Mouse (Mus musculus): ENCODE data around the gene Gzf1.
A peak's percentile ranks its signal among the peaks of the same experiment; 100 is the strongest.

Gene Gzf1

DNA sequence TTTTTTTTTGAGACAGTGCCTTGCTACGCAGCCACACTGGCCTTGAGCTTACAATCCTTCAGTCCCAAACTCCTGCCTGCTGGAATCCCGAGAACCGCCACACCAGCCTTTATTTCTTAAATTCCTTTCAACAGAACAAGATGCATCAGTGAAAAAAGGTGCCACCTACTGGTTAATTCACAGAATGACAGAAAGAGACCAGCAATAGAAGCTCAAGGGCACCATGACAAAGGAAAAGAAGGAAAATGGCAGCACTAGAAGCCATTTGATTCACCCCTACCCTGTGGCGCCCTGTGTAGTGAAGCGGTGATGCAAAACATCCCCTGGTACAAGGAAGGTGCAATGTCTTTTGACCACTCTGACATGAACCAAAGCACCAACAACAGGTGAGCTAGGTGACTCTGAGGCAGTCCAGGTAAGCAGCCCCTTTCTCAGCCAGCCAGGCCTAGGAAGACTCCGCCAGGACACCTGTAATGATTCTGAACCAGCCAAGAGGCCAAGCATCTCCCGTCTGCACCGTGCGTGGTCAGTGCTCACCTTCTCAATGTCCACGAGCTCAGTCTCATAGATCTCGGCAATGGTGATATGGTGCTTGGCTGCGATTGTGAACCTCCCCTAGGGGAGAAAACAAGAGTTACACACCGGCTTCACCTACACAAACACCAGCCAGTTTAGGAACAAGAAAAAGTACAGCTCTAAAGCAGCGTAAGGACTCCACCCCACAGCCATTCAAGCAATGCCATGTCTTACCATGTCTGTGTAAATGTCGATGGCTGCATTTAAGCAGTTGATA, 25.8 kb downstream of the Gzf1 start:
- no peak for DNase-seq (ENCODE audit: low spot score)

GRCm38 (mm10) chr2:148707202-148707530, 26.3 kb downstream of the Gzf1 start:
- no peak for DNase-seq (ENCODE audit: low spot score)

DNA sequence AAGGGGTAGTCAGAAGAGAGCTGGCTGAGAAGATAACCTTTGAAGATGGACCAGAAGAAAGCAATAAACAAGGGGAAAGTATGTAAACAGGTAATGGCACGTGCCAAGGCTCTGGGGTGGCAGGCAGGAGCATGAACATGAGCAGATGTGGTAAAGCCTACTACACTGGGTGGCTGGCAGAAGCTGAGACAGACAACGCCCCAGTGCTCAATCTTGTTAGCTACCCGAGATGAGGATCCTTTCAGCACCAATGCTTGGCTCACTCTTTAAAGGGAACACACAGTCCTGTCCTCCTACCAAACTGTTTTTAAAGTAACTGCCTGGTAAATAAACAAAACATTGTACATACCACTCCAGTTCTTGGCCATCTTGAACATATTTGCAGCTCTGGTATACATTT, 31.5 kb downstream of the Gzf1 start:
- DNase-seq (ENCODE audit: low spot score): no peak

- DNase-seq (ENCODE audit: low spot score): no peak
These were observed 36.2 kb downstream of the Gzf1 start for GRCm38 (mm10) chr2:148717072-148717471.

DNA sequence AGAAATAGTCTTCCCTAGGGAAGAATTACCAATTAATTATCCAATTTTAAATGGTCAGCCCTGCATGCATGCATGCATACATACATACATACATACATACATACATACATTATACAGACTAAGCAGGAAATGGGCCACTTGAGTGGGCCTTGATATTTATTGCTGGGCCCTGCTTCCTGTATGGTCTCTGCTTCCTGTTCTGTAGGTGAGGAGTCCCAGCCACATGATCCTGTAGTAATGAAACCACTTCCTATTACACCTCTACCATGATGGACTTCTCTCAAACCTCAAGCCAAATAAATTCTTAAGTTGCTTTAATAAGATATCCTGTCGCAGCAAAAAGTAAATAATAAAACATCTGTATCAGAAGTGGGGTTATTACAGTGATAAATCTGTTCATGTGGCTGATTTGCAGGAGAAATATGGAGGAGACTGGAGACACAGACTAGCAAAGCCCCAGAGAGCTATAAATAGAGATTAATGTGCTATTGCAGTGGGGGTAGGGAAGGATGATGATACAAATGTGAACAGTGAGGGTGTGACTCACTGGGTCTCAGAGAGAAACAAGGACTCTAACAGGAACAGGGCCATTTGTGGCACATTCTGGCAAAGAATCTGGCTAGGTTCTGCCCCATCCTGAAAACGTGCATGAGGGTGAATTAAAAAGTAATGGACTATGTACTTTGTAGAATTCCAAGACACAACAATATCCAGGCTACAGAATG, 38.6 kb downstream of the Gzf1 start:
- DNase-seq (ENCODE audit: low spot score): no peak

GRCm38 (mm10) chr2:148731614-148732326, 50.9 kb downstream of the Gzf1 start:
- DNase-seq (ENCODE audit: low spot score): peak; percentile 18

GRCm38 (mm10) chr2:148732327-148733000, 51.6 kb downstream of the Gzf1 start, which contains the start of gene Napb:
Gene Napb, minus strand, starts transcription at chr2:148732467.
- DNase-seq (ENCODE audit: low spot score): peak; percentile 86
